Mouse (Mus musculus): ENCODE measurements around the gene Arf3.
"Not testable (repeated sequence)": the region's sequence is repeated elsewhere in the genome, so short reads cannot be mapped to it uniquely, and the experiment has no call there.

Arf3 gene

GRCm38 (mm10) chr15:98762670-98763529 is at the start of gene Arf3:
TSS of gene Arf3 (minus strand) at chr15:98763214.
- DNase-seq: peak; percentile 98

- DNase-seq: not testable (repeated sequence)
Observed at GRCm38 (mm10) chr15:98810212-98810611, 47.2 kb upstream of the Arf3 start.

GRCm38 (mm10) chr15:98809390-98809789 is 46.4 kb upstream of the Arf3 start, which contains the start of gene Ddn:
TSS of gene Ddn (minus strand) at chr15:98809490.
- DNase-seq: no peak

GRCm38 (mm10) chr15:98808651-98809134 is 45.7 kb upstream of the Arf3 start:
- no peak for DNase-seq

GRCm38 (mm10) chr15:98807895-98808650 is 45.1 kb upstream of the Arf3 start:
- DNase-seq: peak; percentile 34

- peak; percentile 46 for DNase-seq
Observed at GRCm38 (mm10) chr15:98806809-98807770, 44.1 kb upstream of the Arf3 start.

- no peak for DNase-seq
Observed at GRCm38 (mm10) chr15:98806071-98806808, 43.2 kb upstream of the Arf3 start.

GRCm38 (mm10) chr15:98805324-98806040 is 42.5 kb upstream of the Arf3 start:
- DNase-seq: peak; percentile 82

GRCm38 (mm10) chr15:98804054-98804453 is 41.0 kb upstream of the Arf3 start:
- peak; percentile 89 for DNase-seq

GRCm38 (mm10) chr15:98802926-98803325 is 39.9 kb upstream of the Arf3 start:
- DNase-seq: no peak

- DNase-seq: peak; percentile 86
Observed at GRCm38 (mm10) chr15:98799396-98799795, 36.4 kb upstream of the Arf3 start.

- no peak for DNase-seq
Observed at GRCm38 (mm10) chr15:98798903-98799302, 35.9 kb upstream of the Arf3 start.

GRCm38 (mm10) chr15:98797835-98798492 is 35.0 kb upstream of the Arf3 start:
- no peak for DNase-seq

GRCm38 (mm10) chr15:98796803-98797595 is 34.0 kb upstream of the Arf3 start:
- no peak for DNase-seq

GRCm38 (mm10) chr15:98793141-98793698 is 30.2 kb upstream of the Arf3 start:
- DNase-seq: no peak

GRCm38 (mm10) chr15:98792233-98793020 is 29.4 kb upstream of the Arf3 start:
- no peak for DNase-seq

GRCm38 (mm10) chr15:98791771-98792170 is 28.8 kb upstream of the Arf3 start:
- DNase-seq: no peak

- no peak for DNase-seq
Observed at GRCm38 (mm10) chr15:98791221-98791620, 28.2 kb upstream of the Arf3 start.
